Mouse (Mus musculus) liver, adult 2 months (tissue): ENCODE measurements around the gene Fgfr4.

ENCODE experiments used
- CTCF ChIP-seq: fragments of 200-500 bp; IDR thresholded peaks from 2 replicates; pipeline ENCODE4 v1.5.1; 2011; ENCODE audit warnings: low read depth, low read length, control low read depth
- POLR2A ChIP-seq: fragments of 200-500 bp; IDR thresholded peaks from 2 replicates; pipeline ENCODE4 v1.6.1; 2011; ENCODE audit warnings: low read length, control low read depth; ENCODE audit not compliant: insufficient read depth; ENCODE audit errors: extremely low read depth

DNA sequence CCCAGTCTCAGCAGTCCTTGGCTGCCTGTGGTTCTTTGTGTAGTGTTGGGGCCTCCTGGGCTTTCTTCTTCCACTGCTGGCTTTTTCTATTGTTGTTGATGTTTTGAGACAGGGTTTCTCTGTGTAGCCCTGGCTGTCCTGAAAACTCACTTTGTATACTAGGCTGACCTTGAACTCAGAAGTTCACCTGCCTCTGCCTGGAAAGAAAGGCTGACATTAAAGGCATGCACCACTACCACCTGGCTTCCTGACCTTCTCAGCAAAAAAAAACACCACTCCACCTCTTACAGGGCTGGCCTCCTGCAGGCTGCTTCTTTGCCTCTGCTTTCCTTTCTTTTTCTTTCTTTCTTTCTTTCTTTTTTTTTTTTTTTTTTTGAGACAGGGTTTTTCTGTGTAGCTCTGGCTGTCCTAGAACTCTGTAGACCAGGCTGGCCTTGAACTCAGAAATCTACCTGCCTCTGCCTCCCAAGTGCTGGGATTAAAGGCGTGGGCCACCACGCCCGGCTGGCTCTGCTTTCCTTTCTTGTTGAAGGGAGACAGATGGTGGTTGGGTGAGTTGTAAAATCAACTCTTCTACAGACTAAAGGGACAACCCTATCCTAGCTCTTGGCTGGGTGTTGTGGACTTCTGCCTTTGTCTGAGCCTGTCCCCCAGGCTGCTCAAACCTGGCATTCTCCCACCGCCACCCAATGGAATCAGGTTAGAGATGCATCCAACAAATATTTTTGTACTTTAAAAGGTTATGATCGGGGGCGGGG lies 53.2 kb downstream of the Fgfr4 start:
- TF ChIP-seq POLR2A, result no peak
- no peak for TF ChIP-seq CTCF
